Mouse (Mus musculus): ENCODE results near the gene Soga1.
A peak's percentile ranks its signal among the peaks of the same experiment; 100 is the strongest.

Gene Soga1

GRCm38 (mm10) chr2:156982864-156983263 is 96.2 kb downstream of the Soga1 start:
- no peak for DNase-seq (ENCODE audit: low spot score)

DNA sequence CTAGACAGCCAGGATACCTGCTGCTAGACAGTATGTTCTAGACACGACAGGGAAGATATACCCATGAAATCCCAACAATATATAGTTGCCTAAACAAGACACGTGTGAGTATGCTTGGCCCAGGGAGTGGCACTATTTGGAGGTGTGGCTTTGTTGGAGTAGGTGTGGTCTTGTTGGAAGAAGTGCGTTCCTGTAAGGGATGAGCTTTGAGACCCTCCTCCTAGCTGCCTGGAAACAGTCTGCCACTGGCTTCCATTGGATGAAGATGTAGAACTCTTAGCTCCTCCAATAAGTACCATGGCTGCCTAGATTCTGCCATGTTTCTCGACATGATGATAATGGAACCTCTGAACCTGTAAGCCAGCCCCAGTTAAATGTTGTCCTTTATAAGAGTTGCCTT is 97.8 kb downstream of the Soga1 start:
- DNase-seq (ENCODE audit: low spot score) = no peak

DNA sequence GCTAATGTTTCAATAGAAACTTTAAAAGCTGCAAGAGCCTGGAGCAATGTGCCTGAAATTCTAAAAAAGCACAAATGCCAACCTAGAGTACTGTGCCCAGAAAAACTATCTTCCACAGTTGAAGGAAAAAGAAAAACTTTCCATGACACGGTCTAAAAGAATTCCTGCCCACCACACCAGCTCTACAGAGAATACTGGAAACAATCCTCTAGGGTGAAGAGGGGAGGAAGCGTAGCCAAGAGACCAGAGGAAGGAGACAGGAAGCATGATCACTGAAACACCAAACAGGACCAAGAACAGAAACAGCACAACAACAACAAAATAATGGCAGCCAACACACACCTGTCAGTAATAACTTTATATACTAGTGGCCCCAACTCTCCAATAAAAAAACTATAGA is 99.0 kb downstream of the Soga1 start:
- no peak for DNase-seq (ENCODE audit: low spot score)

DNA sequence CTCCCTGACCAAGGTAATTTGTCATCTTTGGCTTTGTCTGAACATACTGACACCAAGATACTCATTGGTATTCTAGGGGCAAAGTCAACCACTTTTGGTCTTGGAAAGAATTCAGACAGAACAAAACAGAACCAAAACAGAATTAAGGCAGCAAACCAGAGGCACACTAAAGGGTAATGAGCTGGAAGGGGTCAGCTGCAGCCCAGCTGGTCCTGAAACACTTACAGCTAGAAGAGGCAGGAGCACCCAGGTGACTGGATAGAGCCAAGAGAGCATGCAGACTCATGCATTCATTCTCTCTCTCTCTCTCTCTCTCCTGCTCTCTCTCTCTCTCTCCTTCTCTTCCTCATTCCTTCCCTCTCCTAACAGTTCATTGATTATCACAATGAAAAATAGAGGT is 102.3 kb downstream of the Soga1 start:
- DNase-seq (ENCODE audit: low spot score) = no peak

DNA sequence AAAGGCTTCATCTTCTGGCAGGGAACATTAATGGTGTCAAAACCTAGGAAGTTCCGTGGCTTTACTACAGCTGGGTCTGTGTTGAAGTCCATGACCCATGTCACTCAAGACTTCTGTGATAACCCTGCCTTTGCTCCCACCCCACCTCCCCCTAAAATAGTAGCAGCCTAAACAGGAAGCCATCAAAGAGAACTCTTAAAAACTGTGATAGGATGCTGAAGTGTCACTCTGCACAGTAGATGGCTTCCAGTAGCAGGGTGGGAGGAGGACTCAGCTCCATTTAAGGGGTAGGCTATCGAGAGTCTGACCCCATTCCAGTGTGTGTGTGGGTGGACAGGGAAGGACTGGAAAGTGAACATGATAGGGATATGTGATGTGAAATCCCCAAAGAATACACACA is 104.1 kb downstream of the Soga1 start:
- DNase-seq (ENCODE audit: low spot score) = peak; percentile 21

GRCm38 (mm10) chr2:156973316-156974100 is 105.5 kb downstream of the Soga1 start:
- DNase-seq (ENCODE audit: low spot score) = no peak

- DNase-seq (ENCODE audit: low spot score) = peak; percentile 53
Measured at GRCm38 (mm10) chr2:156970253-156970652, 108.8 kb downstream of the Soga1 start.

- DNase-seq (ENCODE audit: low spot score) = no peak
Measured at GRCm38 (mm10) chr2:156968501-156968900, 110.6 kb downstream of the Soga1 start.

DNA sequence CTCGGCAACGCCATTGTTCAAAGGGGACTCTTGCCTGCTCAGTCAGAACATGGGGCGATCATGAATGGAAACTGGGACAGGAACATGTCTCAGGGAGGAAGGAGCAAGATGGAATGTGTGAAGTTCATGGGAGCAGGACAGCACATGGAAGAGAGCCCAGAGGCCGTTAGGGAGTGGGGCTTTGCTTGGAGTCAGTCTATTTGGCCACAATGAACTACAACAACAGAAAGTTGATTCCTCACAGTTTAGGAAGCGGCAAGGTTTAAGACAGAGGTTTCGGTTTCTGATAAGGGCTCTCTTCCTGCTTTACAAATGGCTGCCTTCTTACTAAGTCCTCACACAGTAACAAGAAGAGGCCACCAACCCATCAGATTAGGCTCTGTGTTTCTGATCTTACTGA is 111.7 kb downstream of the Soga1 start:
- DNase-seq (ENCODE audit: low spot score) = peak; percentile 7
